Mouse (Mus musculus) layer of hippocampus, adult 9-11 months (tissue): Measurements from ENCODE around the gene Pip5k1c.

Experiments used
- DNase-seq: peaks from one replicate; pipeline ENCODE4 v3.0.0; 2022

Gene Pip5k1c

GRCm38 (mm10) chr10:81284719-81285118 lies 8.0 kb upstream of the Pip5k1c start:
- DNase-seq = no peak

DNA sequence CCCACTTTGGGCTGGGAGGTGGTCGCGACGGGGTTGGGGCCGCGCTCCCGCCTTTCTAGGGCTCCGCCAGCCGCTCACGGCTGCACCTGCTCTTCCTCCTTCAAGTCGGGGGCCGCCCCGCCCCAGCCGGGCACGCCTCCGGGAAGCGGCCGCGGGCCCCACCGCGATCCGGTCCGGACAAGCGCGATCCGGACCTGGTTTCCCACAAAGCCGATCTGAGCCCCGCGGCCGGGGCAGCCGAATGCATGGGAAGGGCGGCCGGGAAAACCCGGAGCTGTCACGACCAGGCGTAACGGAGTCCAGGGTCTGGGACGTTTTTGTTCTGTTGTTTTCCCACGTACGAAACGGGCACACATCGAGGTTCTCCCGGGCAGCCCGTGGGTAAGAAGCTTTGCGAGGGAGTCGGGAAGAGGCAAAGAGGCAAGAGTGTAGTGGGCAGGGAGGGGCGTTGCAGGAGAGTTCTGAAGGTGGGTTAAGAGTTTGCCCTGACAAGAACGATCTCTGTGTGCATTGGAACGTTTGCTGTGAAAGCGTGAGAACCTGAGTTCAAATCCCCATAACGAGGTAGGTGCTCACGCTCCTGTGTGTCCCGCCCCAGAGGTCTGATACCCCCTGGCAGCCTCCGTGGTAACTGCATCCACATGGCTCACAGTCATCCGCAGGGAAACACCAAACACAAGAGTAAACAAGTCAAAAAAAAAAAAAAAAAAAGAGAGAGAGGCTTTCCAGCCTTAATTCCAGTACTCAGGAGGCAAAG lies 6.9 kb upstream of the Pip5k1c start:
- peak; percentile 68 for DNase-seq

DNA sequence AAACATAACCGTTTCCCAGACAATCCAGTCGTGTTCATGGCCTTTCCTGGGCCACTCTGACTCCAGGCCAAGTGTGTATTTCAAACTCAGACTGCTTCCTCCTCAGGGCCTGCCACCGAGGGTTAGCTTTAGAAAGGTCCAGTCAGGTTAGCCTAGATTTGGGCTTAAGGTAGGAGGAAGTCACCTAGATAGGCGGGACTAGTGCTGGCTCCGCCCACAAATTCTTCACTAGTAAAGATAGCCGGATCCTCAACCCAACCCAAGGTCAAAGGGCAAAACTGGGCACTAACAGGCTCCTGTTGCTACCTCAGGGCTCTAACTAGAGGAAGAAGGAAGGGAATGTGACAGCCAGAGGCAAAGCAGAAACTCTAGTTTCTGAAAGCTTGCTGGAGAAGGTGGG lies 6.2 kb upstream of the Pip5k1c start:
- DNase-seq = no peak

DNA sequence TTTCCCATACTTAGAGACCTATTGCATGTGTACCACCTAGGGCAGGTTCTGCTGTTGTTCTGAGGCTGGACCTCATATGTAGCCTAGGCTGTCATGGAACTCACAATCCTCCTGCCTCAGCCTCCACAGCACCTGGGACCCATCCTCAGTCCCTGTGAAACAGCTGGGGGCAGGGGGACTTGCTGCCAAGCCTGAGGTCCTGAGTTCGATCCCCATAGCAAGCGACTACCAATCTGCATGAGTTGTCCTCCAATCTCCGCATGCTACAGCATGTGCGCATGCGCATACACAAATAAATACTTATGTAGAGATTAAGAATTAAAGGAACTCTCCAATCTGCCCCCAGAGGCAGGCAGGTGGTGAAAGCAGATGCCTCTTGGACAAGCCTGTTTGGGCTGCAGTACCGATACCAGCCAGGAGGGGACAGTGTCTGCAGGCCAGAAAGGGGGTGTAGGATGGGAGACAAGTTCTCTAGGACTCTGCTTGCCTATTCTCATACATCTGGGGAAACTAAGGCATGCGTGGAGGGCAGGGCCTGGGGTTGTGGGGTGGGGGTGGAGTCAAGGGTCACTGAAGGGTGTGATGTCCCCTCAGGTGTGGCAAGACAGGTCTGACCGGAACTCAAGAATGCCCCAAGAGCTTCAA lies 5.1 kb upstream of the Pip5k1c start:
- DNase-seq = no peak

GRCm38 (mm10) chr10:81288601-81289000 lies 4.2 kb upstream of the Pip5k1c start:
- no peak for DNase-seq

DNA sequence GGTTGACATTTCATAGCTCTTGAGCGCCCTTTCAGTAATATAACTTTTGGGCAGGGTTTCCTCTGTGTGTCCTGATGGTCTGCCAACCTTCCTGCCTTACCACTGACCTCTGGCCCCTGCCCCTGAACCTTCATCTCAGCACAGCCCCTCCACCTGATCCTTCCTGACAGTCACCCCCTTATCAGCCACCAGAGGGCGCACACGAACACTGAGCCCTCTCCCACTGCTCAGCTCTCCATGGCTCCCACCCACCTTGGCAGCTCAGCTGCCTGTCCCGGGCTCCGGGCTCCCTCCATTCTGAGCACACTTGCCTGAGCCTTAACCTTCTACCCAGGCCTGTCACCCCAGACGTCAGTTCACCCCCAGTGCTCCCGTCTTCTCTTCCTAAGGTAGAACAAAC lies 3.5 kb upstream of the Pip5k1c start:
- no peak for DNase-seq

- DNase-seq = no peak
Measured at GRCm38 (mm10) chr10:81289811-81290210, 3.0 kb upstream of the Pip5k1c start.

DNA sequence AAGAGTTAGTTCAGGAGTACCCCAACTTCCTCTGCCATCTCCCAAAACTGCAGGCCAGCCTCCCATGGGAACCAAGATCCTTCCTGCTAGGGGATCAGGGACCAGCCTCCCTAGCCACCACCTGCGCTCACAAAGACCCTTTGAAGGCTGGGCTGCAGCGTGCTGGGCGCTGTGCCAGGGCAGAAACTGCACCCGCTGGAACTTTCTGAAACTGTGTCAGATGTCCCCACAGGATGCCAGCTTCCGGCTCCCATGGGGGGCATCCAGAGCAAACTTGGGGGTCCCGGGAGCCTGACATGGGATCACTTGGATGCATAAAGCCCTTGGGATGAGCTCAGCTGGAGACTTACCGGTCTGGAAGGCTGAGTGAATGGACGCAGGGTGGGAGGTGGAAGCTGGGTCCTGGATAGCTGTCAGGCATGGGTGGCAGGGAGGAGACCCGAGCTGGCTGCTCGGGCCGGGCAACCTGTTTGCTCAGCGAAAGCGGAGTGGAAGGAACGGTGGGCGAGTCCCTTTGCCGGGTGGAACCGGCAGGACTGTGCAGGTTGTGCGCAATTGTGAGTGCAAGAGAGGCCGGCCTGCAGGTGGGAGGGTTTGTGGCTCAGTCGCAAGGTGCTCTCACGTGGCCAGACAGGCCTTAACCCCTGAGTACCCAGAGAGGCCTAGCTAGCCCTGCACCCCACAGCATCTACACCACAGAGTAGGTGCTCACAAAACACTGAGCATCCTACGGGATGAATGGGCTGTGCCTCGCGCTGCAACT lies 1.9 kb upstream of the Pip5k1c start:
- no peak for DNase-seq

- DNase-seq = no peak
Measured at GRCm38 (mm10) chr10:81291511-81292104, 1.2 kb upstream of the Pip5k1c start, which contains the start of gene Tjp3. Tjp3 (minus strand) TSS chr10:81291581.

DNA sequence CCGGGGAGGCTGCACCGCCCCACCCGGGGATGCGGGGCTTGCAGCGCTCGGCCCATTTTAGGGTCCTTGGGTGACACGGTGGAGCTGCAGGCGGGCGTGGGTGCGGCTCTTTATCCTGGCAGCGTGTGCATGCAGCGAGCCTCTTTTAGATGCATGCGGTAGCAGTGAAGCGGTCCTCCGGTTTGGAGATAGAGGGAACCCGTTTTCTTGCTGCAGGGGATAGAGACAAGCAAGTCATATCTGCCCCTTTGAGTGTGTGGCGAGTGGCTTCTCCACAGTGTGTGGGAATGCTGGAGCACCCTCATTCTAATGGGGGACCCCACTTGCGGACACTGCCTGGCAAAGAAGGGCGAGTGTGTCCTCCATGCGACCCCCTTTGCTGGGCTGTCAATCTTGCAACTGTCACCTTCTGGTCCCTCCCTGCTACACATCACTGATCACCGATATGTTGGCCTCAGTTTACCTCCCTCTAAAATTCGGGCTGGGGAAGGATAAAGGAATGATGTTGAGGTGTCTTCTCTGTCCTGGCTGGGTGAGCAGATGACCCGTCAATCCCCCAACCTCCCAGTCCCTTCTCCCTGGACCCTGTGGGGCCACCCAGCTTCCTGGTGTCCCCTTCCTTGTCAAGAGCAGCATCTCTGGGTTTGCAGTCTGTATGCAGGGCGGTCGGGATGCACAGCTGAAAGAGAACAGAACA lies 719 bp downstream of the Pip5k1c start:
- no peak for DNase-seq

DNA sequence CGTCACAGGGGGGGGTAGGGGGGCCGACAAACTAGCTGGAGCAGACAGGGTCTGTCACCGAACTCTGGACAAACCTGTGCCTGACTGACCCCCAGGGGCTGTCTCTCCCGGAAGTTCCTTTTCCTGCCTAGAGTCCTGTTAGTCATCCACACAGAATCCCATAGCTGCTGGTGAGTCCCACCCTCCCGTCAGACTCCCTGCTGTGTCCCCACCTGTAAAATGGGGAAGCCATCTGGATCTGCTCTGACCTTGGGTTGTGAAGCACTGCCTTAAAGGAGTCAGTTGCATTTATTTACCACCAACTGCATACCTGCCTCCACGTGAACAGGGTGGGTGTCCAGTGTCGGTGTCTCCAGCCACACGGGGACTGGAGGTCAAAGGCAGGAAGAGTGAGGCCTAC lies 1.7 kb downstream of the Pip5k1c start:
- DNase-seq = no peak

DNA sequence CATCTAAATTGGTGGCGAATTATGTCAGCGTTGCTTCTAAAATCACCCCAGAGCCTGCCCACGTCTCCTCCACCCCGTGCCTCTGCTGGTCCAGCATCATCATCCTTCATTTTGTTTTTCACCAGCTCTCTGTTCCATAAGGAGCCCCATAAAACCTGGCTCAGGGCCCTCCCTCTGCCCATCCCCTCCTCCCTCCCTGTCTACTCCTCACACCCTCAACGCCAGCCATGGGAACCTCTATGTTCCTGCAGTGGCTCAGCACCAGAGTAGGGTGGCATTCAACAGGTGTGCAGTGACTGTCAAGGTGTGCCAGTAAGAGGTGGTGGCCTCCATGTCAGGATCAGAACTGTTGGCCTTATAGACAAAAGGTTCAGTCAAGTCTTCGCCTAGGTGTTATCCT lies 2.4 kb downstream of the Pip5k1c start:
- no peak for DNase-seq

DNA sequence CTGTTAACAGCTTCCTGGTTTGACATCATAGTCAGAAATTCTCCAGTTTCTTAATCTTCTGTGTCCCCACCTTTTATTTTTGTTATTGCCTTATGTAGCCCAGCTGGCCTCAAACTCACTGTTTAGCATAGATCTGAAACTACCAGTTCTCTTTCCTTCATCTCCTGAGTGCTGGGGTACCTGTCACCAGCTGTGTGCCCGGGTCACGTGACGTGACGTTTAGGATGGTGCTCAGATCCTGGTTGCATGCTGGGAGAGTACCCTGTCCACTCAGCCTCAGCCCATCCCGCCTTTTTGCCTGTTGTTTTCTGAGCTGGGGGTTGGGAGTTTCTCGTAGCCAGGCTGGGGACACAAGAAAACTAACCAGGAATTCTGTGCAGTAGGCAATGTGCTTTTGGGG lies 4.5 kb downstream of the Pip5k1c start:
- DNase-seq = no peak

- no peak for DNase-seq
Measured at GRCm38 (mm10) chr10:81297845-81298244, 5.1 kb downstream of the Pip5k1c start.

GRCm38 (mm10) chr10:81298369-81299100 lies 5.8 kb downstream of the Pip5k1c start:
- DNase-seq = peak; percentile 87

DNA sequence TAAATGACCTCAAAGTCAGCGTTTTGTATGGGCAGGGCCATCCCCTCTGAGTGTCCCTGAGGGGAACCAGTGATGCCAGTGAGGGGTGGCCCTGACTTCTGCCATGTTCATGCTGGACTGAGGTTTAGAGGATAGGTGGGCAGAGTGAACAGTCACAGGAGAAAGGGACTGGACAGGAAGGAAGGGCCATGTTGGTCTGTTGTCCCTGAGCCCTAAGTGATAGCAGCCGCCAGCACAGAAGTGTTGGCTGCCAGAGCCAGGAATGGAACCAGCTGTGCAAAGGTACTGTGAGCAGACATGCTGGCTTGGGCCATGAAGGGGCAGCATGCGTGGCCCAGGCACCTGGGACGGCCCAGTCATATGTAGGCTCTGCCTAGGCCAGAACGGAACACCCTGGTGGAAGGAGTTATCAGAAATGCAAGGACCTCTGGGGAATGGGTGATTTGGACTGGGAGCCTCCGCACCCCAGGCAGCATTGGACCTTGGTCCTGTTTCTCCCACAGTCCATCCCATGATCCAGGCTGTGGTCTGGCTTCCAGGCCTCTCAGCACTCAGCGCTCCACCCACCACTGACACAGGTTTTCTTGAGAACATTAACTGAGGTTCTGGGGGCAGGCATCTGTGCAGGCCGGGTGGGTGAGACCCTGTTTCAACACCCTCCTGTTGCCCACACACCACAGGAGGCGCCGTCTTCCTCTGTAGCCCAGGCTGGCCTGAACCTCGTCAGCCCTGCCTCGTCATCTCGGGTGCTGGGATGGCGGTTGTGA lies 7.0 kb downstream of the Pip5k1c start:
- no peak for DNase-seq

DNA sequence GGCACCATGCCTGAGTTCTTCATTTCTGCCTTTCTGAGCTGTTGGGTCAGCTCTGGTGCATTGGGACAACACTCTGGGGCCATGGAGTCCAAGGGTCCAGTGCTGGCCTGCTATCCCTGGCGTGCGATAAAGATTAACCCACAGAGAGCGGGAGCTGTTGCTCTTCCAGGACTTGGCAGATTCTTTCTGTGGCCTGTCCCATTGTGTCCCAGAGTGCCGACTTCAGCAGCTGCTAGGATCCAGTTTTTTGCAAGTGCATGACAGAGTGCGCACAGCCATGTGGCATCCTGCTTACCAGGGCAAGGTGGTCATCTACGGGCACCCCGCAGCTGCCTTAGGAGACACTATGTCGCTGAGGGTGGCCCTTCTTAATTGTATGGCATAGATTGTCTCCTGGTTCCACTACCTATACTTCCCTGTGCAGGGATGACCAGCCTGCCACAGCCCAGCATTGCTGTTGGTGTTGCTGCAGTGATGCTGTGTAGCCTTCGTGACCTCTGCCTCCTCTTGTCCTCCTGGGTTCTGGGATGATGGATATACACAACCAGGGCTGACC lies 7.7 kb downstream of the Pip5k1c start:
- no peak for DNase-seq

DNA sequence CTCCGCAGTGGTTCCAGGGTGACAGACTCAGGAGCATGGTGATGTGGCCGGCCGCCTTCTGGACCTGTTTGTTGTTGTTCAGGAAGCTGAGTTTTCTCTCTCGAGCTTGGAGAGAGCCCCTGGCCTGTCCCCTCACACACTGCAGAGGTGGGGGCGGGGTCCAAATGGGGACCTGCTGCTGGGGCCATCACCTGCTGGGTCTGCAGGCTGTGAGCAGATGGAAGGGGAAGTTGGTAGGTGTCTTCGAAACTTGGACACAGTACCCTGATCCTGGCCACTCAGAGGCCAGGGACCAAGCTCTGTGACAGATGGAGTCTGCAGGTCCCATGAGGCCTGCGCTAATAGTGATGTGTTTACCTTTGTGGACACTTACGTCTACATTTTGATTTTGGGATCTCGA lies 8.6 kb downstream of the Pip5k1c start:
- DNase-seq = no peak

GRCm38 (mm10) chr10:81302288-81302687 lies 9.5 kb downstream of the Pip5k1c start:
- DNase-seq = no peak

DNA sequence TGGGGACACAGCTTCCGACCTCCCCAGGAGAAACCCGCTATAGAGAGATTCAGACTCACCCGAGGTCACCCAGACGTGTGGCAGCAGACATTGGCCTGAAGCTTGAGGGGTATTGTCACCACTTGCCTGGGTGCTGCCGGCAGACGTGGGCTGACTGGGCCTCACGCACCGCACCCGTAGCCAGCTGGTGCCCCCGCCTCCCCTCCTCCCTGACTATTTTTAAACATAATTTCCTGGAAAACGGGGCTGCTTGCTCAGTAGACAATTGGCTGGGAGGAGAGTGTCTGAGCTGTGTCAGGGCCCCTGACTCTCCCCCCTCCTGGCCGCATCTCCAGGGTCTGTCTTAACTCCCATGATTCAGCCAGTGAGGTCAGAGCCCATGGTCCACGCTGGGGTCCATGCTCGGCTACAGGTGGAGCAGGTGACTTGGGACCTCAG lies 10.0 kb downstream of the Pip5k1c start:
- DNase-seq = peak; percentile 69

- no peak for DNase-seq
Measured at GRCm38 (mm10) chr10:81303258-81303657, 10.5 kb downstream of the Pip5k1c start.
